Mouse (Mus musculus) heart, embryonic 11.5 days (tissue): ENCODE data around the gene Lrrc8b. TPM values are rescaled to one million over a fixed set of nuclear protein-coding genes. Genes with fewer than 3 reads are reported as not detected.
A peak's percentile ranks its signal among the peaks of the same experiment; 100 is the strongest.

Experiments used
- ATAC-seq: fragments of 200-750 bp; cut with Nextera tagmentation; replicated peaks from 2 replicates; pipeline ENCODE4 v1.8.0; 2017; ENCODE audit warnings: moderate library complexity; ENCODE audit not compliant: insufficient number of reproducible peaks, low FRiP score, low TSS enrichment
- H3K27ac ChIP-seq: fragments of 300-500 bp; sonication (generic); 2 replicates; pipeline ENCODE4 v1.5.1; 2014; ENCODE audit warnings: mild to moderate bottlenecking, low read depth, low read length
- H3K27me3 ChIP-seq: fragments of 300-500 bp; sonication (generic); 2 replicates; pipeline ENCODE4 v1.6.1; 2014; ENCODE audit warnings: mild to moderate bottlenecking, low read length, mixed read lengths; ENCODE audit not compliant: control insufficient read depth, insufficient read depth
- H3K36me3 ChIP-seq: fragments of 300-500 bp; sonication (generic); 2 replicates; pipeline ENCODE4 v1.6.1; 2014; ENCODE audit warnings: mild to moderate bottlenecking, low read length, moderate library complexity, mixed read lengths; ENCODE audit not compliant: control insufficient read depth, insufficient read depth
- H3K4me1 ChIP-seq: fragments of 300-500 bp; sonication (generic); 2 replicates; pipeline ENCODE4 v1.6.1; 2014; ENCODE audit warnings: low read length; ENCODE audit not compliant: control insufficient read depth, insufficient read depth
- H3K4me2 ChIP-seq: fragments of 300-500 bp; sonication (generic); 2 replicates; pipeline ENCODE4 v1.6.1; 2014; ENCODE audit warnings: mild to moderate bottlenecking, moderate library complexity
- H3K4me3 ChIP-seq: fragments of 300-500 bp; sonication (generic); 2 replicates; pipeline ENCODE4 v1.5.1; 2014; ENCODE audit warnings: low read depth, low read length
- H3K9ac ChIP-seq: fragments of 300-500 bp; sonication (generic); 2 replicates; pipeline ENCODE4 v1.6.1; 2014; ENCODE audit warnings: mild to moderate bottlenecking, low read depth, low read length, moderate library complexity
- H3K9me3 ChIP-seq: fragments of 300-500 bp; sonication (generic); replicated peaks from 2 replicates; pipeline ENCODE4 v1.6.1; 2016; ENCODE audit warnings: low read length; ENCODE audit not compliant: control insufficient read depth
- WGBS: fragments of 180-500 bp; shearing (Covaris S2); extraction: QIAGEN DNeasy Blood & Tissue Kit; methylation state at CpG from one replicate; pipeline ENCODE4 v1.1.7; 2014; ENCODE audit not compliant: insufficient replicate concordance; 5-methylcytosine and 5-hydroxymethylcytosine counted together
- polyA plus RNA-seq: library from polyadenylated mRNA; unstranded; fragments of >200 nt; fragmentation: Nextera tagmentation; extraction: Ambion mirVana; gene quantifications from 2 replicates; pipeline ENCODE4 v1.2.1, GENCODE M21; 2014

The Lrrc8b gene
- polyA plus RNA-seq, 1 experiment from 2014 or later, result 6.2 TPM

- Histone ChIP-seq H3K27ac (no peak overlapping the region), H3K4me1 (peaks cover 5% of the 10 kb centered on the region), H3K36me3 (no peaks in the 10 kb centered on the region), H3K27me3 (no peaks in the 10 kb centered on the region), H3K4me3 (no peak overlapping the region), H3K9ac (no peak overlapping the region), H3K9me3 (no peaks in the 10 kb centered on the region), H3K4me2 (no peak overlapping the region)
- ATAC-seq, result no peak
- 80% methylated on average over 3 of the region's 3 CpGs for WGBS
Measured at GRCm38 (mm10) chr5:105501136-105501535, 85.6 kb downstream of the Lrrc8b start.

GRCm38 (mm10) chr5:105508813-105509212 lies 93.2 kb downstream of the Lrrc8b start:
- Histone ChIP-seq H3K4me1 (peaks cover 5% of the 10 kb centered on the region; the same call in 1 of the 2 replicates), H3K9ac (no peak overlapping the region), H3K4me2 (no peak overlapping the region), H3K27ac (no peak overlapping the region), H3K27me3 (no peaks in the 10 kb centered on the region), H3K36me3 (no peaks in the 10 kb centered on the region), H3K4me3 (no peak overlapping the region), H3K9me3 (no peaks in the 10 kb centered on the region)
- WGBS, result 91% methylated on average over 6 of the region's 6 CpGs
- no peak for ATAC-seq

- WGBS, result 45% methylated on average over 4 of the region's 4 CpGs
- no peak overlapping the region for H3K27ac ChIP-seq
- no peak overlapping the region for H3K9ac ChIP-seq
- peaks cover 12% of the 10 kb centered on the region; the same call in 1 of the 2 replicates for H3K4me1 ChIP-seq
- no peak overlapping the region for H3K4me2 ChIP-seq
- H3K36me3 ChIP-seq, result no peaks in the 10 kb centered on the region
- no peaks in the 10 kb centered on the region for H3K9me3 ChIP-seq
- no peak for ATAC-seq
- no peak overlapping the region for H3K4me3 ChIP-seq
- H3K27me3 ChIP-seq, result no peaks in the 10 kb centered on the region
Measured at GRCm38 (mm10) chr5:105512297-105512696, 96.7 kb downstream of the Lrrc8b start.

GRCm38 (mm10) chr5:105515532-105515931 lies 100.0 kb downstream of the Lrrc8b start:
- Histone ChIP-seq H3K4me1 (peaks cover 17% of the 10 kb centered on the region), H3K4me3 (no peak overlapping the region), H3K4me2 (no peak overlapping the region), H3K27me3 (no peaks in the 10 kb centered on the region), H3K27ac (no peak overlapping the region), H3K36me3 (no peaks in the 10 kb centered on the region), H3K9ac (no peak overlapping the region), H3K9me3 (no peaks in the 10 kb centered on the region)
- ATAC-seq, result no peak
- whole genome bisulfite sequencing, result 76% methylated on average over 6 of the region's 6 CpGs

- WGBS, result 53% methylated on average over 3 of the region's 3 CpGs
- H3K4me3 ChIP-seq, result no peak overlapping the region
- no peak overlapping the region for H3K4me2 ChIP-seq
- no peaks in the 10 kb centered on the region for H3K36me3 ChIP-seq
- H3K4me1 ChIP-seq, result peaks cover 21% of the 10 kb centered on the region
- H3K9me3 ChIP-seq, result no peaks in the 10 kb centered on the region
- no peak for ATAC-seq
- H3K27ac ChIP-seq, result no peak overlapping the region
- no peaks in the 10 kb centered on the region for H3K27me3 ChIP-seq
- no peak overlapping the region for H3K9ac ChIP-seq
Measured at GRCm38 (mm10) chr5:105516290-105516689, 100.7 kb downstream of the Lrrc8b start.

- WGBS, result 8% methylated on average over 7 of the region's 7 CpGs
- Histone ChIP-seq H3K9ac (peak overlapping the region; percentile 91), H3K4me1 (peaks cover 34% of the 10 kb centered on the region), H3K36me3 (no peaks in the 10 kb centered on the region), H3K27me3 (no peaks in the 10 kb centered on the region), H3K4me2 (peak overlapping the region; percentile 86), H3K27ac (peak overlapping the region; percentile 99), H3K4me3 (peak overlapping the region; percentile 93), H3K9me3 (no peaks in the 10 kb centered on the region)
- ATAC-seq, result no peak
Measured at GRCm38 (mm10) chr5:105517992-105518625, 102.5 kb downstream of the Lrrc8b start.

- H3K4me2 ChIP-seq, result peak overlapping the region; percentile 86
- H3K9me3 ChIP-seq, result no peaks in the 10 kb centered on the region
- peak; percentile 55 for ATAC-seq
- H3K27ac ChIP-seq, result peak overlapping the region; percentile 99
- H3K4me3 ChIP-seq, result peak overlapping the region; percentile 93
- H3K4me1 ChIP-seq, result peaks cover 40% of the 10 kb centered on the region
- no peaks in the 10 kb centered on the region for H3K36me3 ChIP-seq
- 2% methylated on average over 16 of the region's 16 CpGs for WGBS
- H3K27me3 ChIP-seq, result no peaks in the 10 kb centered on the region
- peak overlapping the region; percentile 91 for H3K9ac ChIP-seq
Measured at GRCm38 (mm10) chr5:105518626-105519095, 103.1 kb downstream of the Lrrc8b start.

GRCm38 (mm10) chr5:105519096-105519975 lies 103.8 kb downstream of the Lrrc8b start, which contains the start of gene Lrrc8c:
Gene Lrrc8c, plus strand, starts transcription at chr5:105519388.
- ATAC-seq, result peak; percentile 86
- H3K4me1 ChIP-seq, result peaks cover 47% of the 10 kb centered on the region
- peak within 1 kb of the TSS; percentile 99 for H3K27ac ChIP-seq
- peak within 1 kb of the TSS; percentile 93 for H3K4me3 ChIP-seq
- H3K36me3 ChIP-seq, result no peaks in the 10 kb centered on the region; the same call in 1 of the 2 replicates
- no peaks in the 10 kb centered on the region for H3K9me3 ChIP-seq
- WGBS, result under 1% methylated on average over 84 of the region's 93 CpGs
- peak within 1 kb of the TSS; percentile 91 for H3K9ac ChIP-seq
- H3K27me3 ChIP-seq, result no peaks in the 10 kb centered on the region
- H3K4me2 ChIP-seq, result peak within 1 kb of the TSS; percentile 86
